Mouse (Mus musculus) lung, adult 2 months (tissue): ENCODE data around the gene Zbtb7b. TPM values are rescaled to one million over a fixed set of nuclear protein-coding genes. Genes with fewer than 3 reads are reported as not detected.
A peak's percentile ranks its signal among the peaks of the same experiment; 100 is the strongest.

Experiments
- DNase-seq: peaks from one replicate; pipeline ENCODE4 v3.0.0; 2022
- H3K4me1 ChIP-seq: fragments of 200-500 bp; 2 replicates; pipeline ENCODE4 v1.6.1; 2011; ENCODE audit warnings: low read length; ENCODE audit not compliant: control insufficient read depth, insufficient read depth
- H3K4me3 ChIP-seq: fragments of 200-500 bp; replicated peaks from 2 replicates; pipeline ENCODE3; 2011; ENCODE audit warnings: low read depth, mild to moderate bottlenecking, control low read depth, low read length; ENCODE audit errors: extremely low read depth
- CTCF ChIP-seq: fragments of 200-500 bp; IDR thresholded peaks from 2 replicates; pipeline ENCODE4 v1.5.1; 2011; ENCODE audit warnings: mild to moderate bottlenecking, low read length, control low read depth; ENCODE audit not compliant: insufficient read depth
- POLR2A ChIP-seq: fragments of 200-500 bp; IDR thresholded peaks from 2 replicates; pipeline ENCODE4 v1.6.1; 2011; ENCODE audit warnings: low read depth, mild to moderate bottlenecking, control low read depth, low read length, borderline replicate concordance; ENCODE audit errors: extremely low read depth
- WGBS: fragments of 180-500 bp; shearing (Covaris S2); methylation state at CpG from one replicate; pipeline ENCODE4 v1.1.7; 2018; 5-methylcytosine and 5-hydroxymethylcytosine counted together
- polyA plus RNA-seq: library from polyadenylated mRNA; depleted of rRNA; stranded (reverse); fragments of >200 nt; gene quantifications from 2 replicates; pipeline ENCODE4 v1.2.3, GENCODE M21; 2012

Zbtb7b gene
- polyA plus RNA-seq, 1 experiment: 63.0 TPM

- H3K4me1 ChIP-seq: peaks cover 1% of the 10 kb centered on the region; the same call in 1 of the 2 replicates
- H3K4me3 ChIP-seq: no peak overlapping the region
- no peak for DNase-seq
- 85% methylated on average over 4 of the region's 4 CpGs for WGBS
- TF ChIP-seq POLR2A: no peak
- TF ChIP-seq CTCF: no peak
Observed at GRCm38 (mm10) chr3:89425876-89426275, 31.3 kb upstream of the Zbtb7b start.

- TF ChIP-seq CTCF (no peak), POLR2A (no peak)
- Histone ChIP-seq H3K4me3 (no peak overlapping the region), H3K4me1 (peaks cover 3% of the 10 kb centered on the region; the same call in 1 of the 2 replicates)
- DNase-seq: no peak
- 79% methylated on average over 5 of the region's 5 CpGs for WGBS
Observed at GRCm38 (mm10) chr3:89425141-89425525, 30.6 kb upstream of the Zbtb7b start.

- WGBS: 71% methylated on average over 5 of the region's 5 CpGs
- TF ChIP-seq CTCF (no peak), POLR2A (no peak)
- no peak for DNase-seq
- Histone ChIP-seq H3K4me1 (peaks cover 3% of the 10 kb centered on the region; the same call in 1 of the 2 replicates), H3K4me3 (no peak overlapping the region)
Observed at GRCm38 (mm10) chr3:89424416-89425140, 30.0 kb upstream of the Zbtb7b start.

GRCm38 (mm10) chr3:89422556-89423205, 28.1 kb upstream of the Zbtb7b start:
- no peak overlapping the region for H3K4me3 ChIP-seq
- no peak for DNase-seq
- peaks cover 3% of the 10 kb centered on the region; the same call in 1 of the 2 replicates for H3K4me1 ChIP-seq
- WGBS: 63% methylated on average over 6 of the region's 6 CpGs
- TF ChIP-seq CTCF (no peak), POLR2A (no peak)

DNA sequence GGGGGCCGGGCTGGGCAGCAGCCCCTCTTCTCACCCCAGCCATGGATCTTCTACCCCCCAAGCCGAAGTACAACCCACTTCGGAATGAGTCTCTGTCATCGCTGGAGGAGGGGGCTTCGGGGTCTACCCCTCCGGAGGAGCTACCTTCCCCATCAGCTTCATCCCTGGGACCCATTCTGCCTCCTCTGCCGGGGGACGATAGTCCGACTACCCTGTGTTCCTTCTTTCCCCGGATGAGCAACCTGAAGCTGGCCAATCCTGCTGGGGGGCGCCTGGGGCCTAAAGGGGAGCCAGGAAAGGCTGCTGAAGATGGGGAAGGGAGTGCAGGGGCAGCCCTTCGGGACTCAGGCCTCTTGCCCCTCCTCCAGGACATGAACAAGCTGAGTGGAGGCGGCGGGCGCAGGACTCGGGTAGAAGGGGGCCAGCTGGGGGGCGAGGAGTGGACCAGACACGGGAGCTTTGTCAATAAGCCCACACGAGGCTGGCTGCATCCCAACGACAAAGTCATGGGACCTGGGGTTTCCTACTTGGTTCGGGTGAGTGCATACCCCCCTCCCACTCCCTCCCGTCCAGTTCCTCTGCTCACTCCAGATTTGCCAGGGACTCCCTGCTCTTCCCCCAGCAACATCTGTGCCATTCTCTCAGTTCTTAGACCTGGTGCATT, 27.4 kb upstream of the Zbtb7b start:
- 25% methylated on average over 22 of the region's 22 CpGs for WGBS
- H3K4me3 ChIP-seq: peak overlapping the region; percentile 51

GRCm38 (mm10) chr3:89421002-89421774, 26.6 kb upstream of the Zbtb7b start:
- H3K4me1 ChIP-seq: peaks cover 3% of the 10 kb centered on the region; the same call in 1 of the 2 replicates
- peak; percentile 71 for DNase-seq
- 10% methylated on average over 11 of the region's 11 CpGs for WGBS
- H3K4me3 ChIP-seq: peak overlapping the region; percentile 51
- TF ChIP-seq POLR2A: peak; percentile 80; the same call in 1 of the 2 replicates
- no peak for TF ChIP-seq CTCF

More for the DNA sequence above, 27.4 kb upstream of the Zbtb7b start:
- peak; percentile 18 for DNase-seq
- H3K4me1 ChIP-seq: peaks cover 3% of the 10 kb centered on the region; the same call in 1 of the 2 replicates
- TF ChIP-seq CTCF (no peak), POLR2A (no peak)

- WGBS: 21% methylated on average over 2 of the region's 2 CpGs
- TF ChIP-seq CTCF (no peak), POLR2A (no peak)
- no peak overlapping the region for H3K4me3 ChIP-seq
- peaks cover 3% of the 10 kb centered on the region; the same call in 1 of the 2 replicates for H3K4me1 ChIP-seq
- no peak for DNase-seq
Observed at GRCm38 (mm10) chr3:89420421-89420820, 25.8 kb upstream of the Zbtb7b start.

- peaks cover 3% of the 10 kb centered on the region; the same call in 1 of the 2 replicates for H3K4me1 ChIP-seq
- DNase-seq: no peak
- WGBS: 21% methylated on average over 3 of the region's 3 CpGs
- no peak for TF ChIP-seq CTCF
- TF ChIP-seq POLR2A: no peak
- H3K4me3 ChIP-seq: peak overlapping the region; percentile 89
Observed at GRCm38 (mm10) chr3:89419981-89420380, 25.4 kb upstream of the Zbtb7b start.

- Histone ChIP-seq H3K4me1 (peaks cover 3% of the 10 kb centered on the region; the same call in 1 of the 2 replicates), H3K4me3 (peak overlapping the region; percentile 89)
- DNase-seq: peak; percentile 70
- peak; percentile 69; the same call in 1 of the 2 replicates for TF ChIP-seq POLR2A
- no peak for TF ChIP-seq CTCF
- WGBS: 2% methylated on average over 9 of the region's 9 CpGs
Observed at GRCm38 (mm10) chr3:89419571-89419970, 25.0 kb upstream of the Zbtb7b start.
